Mouse (Mus musculus) urinary bladder, postnatal 4 days (tissue): ENCODE measurements around the gene Ifna14.
"Not testable (repeated sequence)": the region's sequence is repeated elsewhere in the genome, so short reads cannot be mapped to it uniquely, and the experiment has no call there.

Experiments
- DNase-seq, 2 experiments: peaks; one replicate each; pipeline ENCODE4 v3.0.0; 2021 to 2022; ENCODE audit warnings: low spot score in 2 of 2

The Ifna14 gene

GRCm38 (mm10) chr4:88571698-88572097 lies at the start of gene Ifna14:
Gene Ifna14 (minus strand): TSS chr4:88571798.
- DNase-seq = no peak

GRCm38 (mm10) chr4:88603276-88603675 lies 31.7 kb upstream of the Ifna14 start, which contains the start of gene Ifna12:
Gene Ifna12 (minus strand): TSS chr4:88603376.
- no peak for DNase-seq

- DNase-seq = no peak
These were observed 20.7 kb upstream of the Ifna14 start, which contains the start of gene Ifna9 for GRCm38 (mm10) chr4:88592285-88592684. Gene Ifna9 (minus strand): TSS chr4:88592385.

GRCm38 (mm10) chr4:88561791-88562190 lies 9.8 kb downstream of the Ifna14 start:
- DNase-seq = no peak

GRCm38 (mm10) chr4:88558145-88558544 lies 13.5 kb downstream of the Ifna14 start, which contains the start of gene Ifna15:
Gene Ifna15 (minus strand): TSS chr4:88558245.
- DNase-seq = not testable (repeated sequence)

GRCm38 (mm10) chr4:88550161-88550945 lies 21.2 kb downstream of the Ifna14 start:
- DNase-seq = peak; percentile 49 to 74

GRCm38 (mm10) chr4:88547986-88548385 lies 23.6 kb downstream of the Ifna14 start:
- no peak for DNase-seq

GRCm38 (mm10) chr4:88543649-88544234 lies 27.9 kb downstream of the Ifna14 start:
- DNase-seq = no peak

GRCm38 (mm10) chr4:88537328-88537727 lies 34.3 kb downstream of the Ifna14 start:
- DNase-seq = no peak

- DNase-seq = no peak
These were observed 35.0 kb downstream of the Ifna14 start for GRCm38 (mm10) chr4:88536640-88537039.

- no peak for DNase-seq
These were observed 35.9 kb downstream of the Ifna14 start for GRCm38 (mm10) chr4:88535742-88536141.

- no peak for DNase-seq
These were observed 36.7 kb downstream of the Ifna14 start for GRCm38 (mm10) chr4:88534903-88535302.

- no peak for DNase-seq
These were observed 38.1 kb downstream of the Ifna14 start for GRCm38 (mm10) chr4:88533499-88533898.

GRCm38 (mm10) chr4:88530892-88531291 lies 40.7 kb downstream of the Ifna14 start:
- no peak for DNase-seq

- DNase-seq = no peak
These were observed 41.3 kb downstream of the Ifna14 start for GRCm38 (mm10) chr4:88530271-88530670.

- DNase-seq = no peak
These were observed 45.1 kb downstream of the Ifna14 start for GRCm38 (mm10) chr4:88526379-88527049.

GRCm38 (mm10) chr4:88525393-88525792 lies 46.2 kb downstream of the Ifna14 start:
- no peak for DNase-seq

- DNase-seq = no peak
These were observed 48.4 kb downstream of the Ifna14 start for GRCm38 (mm10) chr4:88523241-88523640.

- DNase-seq = no peak
These were observed 48.9 kb downstream of the Ifna14 start, which contains the start of gene Ifnb1 for GRCm38 (mm10) chr4:88522674-88523073. Gene Ifnb1 (minus strand): TSS chr4:88522774.
